Mouse (Mus musculus) kidney, postnatal 4 days (tissue): ENCODE data around the gene Lat.
"Not testable (repeated sequence)": the region's sequence is repeated elsewhere in the genome, so short reads cannot be mapped to it uniquely, and the experiment has no call there.

Experiments used
- DNase-seq, 2 experiments: peaks; one replicate each; pipeline ENCODE4 v3.0.0; 2021; ENCODE audit warnings: mixed read lengths in 2 of 2

Gene Lat

DNA sequence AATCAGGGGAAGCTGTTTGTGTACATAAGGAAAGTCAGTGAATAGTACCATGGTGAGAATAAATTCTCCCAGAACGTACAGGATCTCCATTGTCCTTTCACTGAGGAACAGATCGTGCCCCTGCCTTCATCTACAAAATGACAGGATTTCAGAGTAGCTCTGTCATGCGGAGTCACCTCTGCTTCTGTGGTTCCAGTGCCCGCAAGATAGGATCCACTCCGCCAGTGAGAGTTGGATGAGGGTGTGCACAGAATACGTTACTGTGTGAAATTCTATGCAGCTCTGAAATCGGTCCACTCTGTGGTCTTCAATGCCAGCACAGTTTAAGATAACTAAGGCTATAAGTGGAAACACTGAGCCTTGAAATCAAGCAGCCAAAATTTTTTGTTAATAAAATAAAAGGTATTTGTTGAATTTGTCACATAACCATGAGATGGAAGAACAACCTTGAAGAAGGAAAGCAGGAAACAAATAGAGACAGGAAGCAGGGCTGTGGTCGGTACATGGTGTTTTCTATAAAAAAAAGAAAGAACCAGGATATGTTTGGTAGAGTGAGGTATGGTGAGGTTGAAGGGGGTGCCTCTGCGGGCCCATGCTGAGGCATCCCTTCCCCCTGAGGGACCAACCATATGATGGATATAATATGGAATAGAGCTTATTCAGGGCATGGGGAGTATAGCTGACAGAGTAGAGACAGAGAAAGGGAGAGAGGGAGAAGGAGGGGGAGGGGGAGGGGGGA lies 39.3 kb downstream of the Lat start:
- DNase-seq: no peak

DNA sequence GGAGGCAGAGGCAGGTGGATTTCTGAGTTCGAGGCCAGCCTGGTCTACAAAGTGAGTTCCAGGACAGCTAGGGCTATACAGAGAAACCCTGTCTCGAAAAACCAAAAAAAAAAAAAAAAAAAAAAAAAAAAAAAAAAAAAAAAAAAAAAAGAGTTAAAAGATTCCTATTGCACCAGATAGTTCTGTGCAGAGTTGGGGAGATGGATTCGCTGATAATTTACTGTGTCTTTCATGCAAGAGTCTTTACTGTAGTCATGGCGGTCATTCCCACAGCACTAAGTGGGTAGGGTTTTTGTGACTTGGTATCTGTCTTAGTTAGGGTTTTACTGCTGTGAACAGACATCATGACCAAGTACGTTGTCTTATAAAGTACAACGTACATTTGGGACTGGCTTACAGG lies 40.5 kb downstream of the Lat start:
- DNase-seq: not testable (repeated sequence)

DNA sequence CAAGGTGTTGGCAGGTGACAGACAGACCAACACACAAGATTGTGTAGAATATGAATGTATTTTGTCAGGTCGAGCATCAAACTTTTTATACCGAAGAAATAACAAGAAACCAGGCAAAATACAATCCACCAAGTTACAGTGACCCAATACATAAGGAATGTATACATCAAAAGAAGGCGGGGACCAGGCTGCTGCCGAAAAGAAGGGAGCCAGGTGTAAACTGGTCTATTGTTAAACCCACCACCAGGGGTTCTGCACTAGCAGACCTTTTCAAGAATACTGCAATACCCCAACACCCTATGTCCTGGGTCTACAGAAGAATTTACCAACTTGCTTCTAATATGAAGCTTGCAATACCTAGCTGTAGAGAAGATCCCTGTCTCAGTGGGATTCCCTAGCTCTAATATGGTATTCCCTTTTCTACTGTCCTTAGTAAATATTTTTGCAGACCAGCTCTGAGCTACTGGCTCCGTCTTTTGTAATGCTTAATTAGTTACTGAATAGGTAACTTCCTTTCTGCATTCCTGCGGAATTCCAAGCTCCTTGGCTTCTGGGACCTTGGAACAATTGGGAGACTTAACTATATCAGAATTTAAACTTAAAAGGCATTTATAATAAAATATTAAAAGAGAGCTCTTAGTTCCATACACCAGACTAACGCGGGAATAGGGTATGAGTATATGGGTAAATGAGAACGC lies 43.6 kb downstream of the Lat start:
- not testable (repeated sequence) for DNase-seq

DNA sequence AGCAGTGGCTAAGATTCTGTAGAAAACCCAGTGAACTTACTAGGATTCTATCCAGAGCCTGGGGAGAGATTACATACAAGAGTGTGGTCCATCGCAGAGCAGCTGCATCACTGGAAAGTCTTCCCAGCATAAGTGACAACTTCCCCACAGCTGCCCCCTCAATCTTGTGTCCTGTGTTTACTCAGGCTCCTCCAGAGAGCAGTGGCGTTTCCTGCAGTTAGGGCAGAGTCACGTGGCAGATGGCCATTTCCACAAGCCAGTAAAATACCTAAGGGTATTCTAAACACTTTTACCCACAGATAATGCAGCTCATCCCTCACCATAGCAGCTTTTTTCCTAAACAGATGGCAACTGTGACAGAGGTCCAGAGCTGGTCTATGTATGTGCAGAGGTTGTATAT lies 44.6 kb downstream of the Lat start:
- DNase-seq: no peak

DNA sequence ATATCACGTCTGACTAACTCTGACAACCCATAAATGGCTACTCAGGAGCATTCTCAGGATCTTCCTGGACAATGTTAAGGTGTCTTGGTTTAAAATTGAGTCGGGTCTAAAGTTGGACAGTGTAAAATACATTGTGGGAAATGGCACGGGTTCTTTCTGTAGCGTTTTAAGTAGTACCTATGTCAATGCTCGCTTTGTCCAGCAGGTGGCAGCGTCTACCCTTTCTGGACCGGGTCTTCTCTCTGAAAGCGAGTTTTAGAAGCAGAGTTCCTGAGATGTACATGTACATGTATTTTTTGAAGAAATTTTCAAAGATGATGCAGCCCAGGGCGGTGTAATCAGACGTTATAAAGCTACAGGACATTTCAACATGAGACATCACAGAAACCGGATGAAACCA lies 45.6 kb downstream of the Lat start:
- peak; percentile 90 for DNase-seq

DNA sequence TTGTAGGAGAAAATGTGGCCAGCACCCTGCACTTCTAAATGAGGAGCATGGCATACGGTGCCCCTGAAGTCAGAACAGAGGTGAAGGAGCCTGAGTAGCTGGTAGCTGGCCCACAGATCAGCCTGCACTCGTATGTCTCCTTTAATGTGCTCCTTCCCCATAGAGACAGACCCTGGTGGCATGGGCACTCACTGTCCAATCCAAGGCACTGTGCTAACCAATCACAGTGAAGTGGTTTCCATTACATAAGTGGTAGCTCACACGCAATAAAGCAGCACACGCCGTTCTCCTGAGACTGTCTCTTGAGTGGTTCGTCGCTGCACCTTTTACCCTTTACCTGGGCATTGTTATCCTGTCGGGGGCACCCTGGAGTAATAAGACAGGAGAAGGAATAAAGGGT lies 55.1 kb downstream of the Lat start:
- no peak for DNase-seq
